Mouse (Mus musculus) erythroblast, embryonic 14.5 days (primary cell): Measurements from ENCODE around the gene Bcas3.

Source experiments
- GATA1 ChIP-seq: IDR thresholded peaks from 2 replicates; pipeline ENCODE4 v1.6.1; 2012; ENCODE audit warnings: low read length, inconsistent platforms, mixed read lengths
- TAL1 ChIP-seq: IDR thresholded peaks from 3 replicates; pipeline ENCODE4 v1.6.1; 2012; ENCODE audit warnings: low read length, inconsistent platforms, mixed read lengths

DNA sequence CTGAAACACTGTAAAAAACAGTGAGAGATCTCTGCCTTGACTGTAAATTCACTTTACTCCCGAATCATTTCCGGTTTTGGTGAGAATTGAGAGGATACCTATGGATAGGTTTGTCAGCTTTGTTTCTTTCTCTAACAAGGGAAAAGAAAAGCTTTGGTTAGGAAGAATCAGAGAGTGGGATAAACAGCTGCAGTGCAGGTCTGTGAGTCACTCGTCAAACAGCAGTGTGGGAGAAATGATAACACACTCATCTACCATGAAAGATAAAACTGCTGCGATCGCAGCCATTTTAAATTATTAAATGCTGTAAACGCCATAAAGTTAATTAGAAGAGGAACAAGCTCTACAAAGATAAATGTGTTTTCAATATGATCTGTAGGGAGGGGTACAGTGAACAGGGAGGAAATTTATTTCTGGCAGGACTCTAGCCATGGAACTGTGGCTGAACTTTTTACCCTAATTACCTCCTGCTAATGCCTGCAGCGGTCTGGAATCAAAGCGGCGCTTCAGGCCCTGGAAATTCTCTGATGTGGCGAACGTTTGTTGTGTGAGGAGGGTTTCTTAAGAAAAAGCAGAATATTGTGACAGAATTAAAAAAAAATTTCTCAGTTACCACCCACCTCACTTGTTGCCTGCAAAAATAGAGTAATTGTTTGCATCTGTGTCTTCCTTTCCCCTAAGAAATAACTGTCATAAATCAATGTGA, 77.9 kb downstream of the Bcas3 start:
- TF ChIP-seq GATA1: no peak
- TF ChIP-seq TAL1: no peak
